Mouse (Mus musculus) embryo, embryonic 11 days (tissue): ENCODE results near the gene Olfr1257.
"Not testable (repeated sequence)": the region's sequence is repeated elsewhere in the genome, so short reads cannot be mapped to it uniquely, and the experiment has no call there.

Experiments used
- DNase-seq: peaks from one replicate; pipeline ENCODE4 v3.0.0-alpha.2; 2015

The Olfr1257 gene

GRCm38 (mm10) chr2:89878137-89878536 lies at the start of gene Olfr1257:
Gene Olfr1257 (plus strand): TSS chr2:89878437.
- no peak for DNase-seq

- DNase-seq: no peak
Measured at GRCm38 (mm10) chr2:89841455-89841854, 36.8 kb upstream of the Olfr1257 start, which contains the start of gene Olfr1256. Gene Olfr1256 (minus strand): TSS chr2:89841555.

- DNase-seq: no peak
Measured at GRCm38 (mm10) chr2:89848105-89848504, 30.1 kb upstream of the Olfr1257 start, which contains the start of gene Olfr48. Gene Olfr48 (minus strand): TSS chr2:89848205.

- no peak for DNase-seq
Measured at GRCm38 (mm10) chr2:89849230-89849629, 29.0 kb upstream of the Olfr1257 start.

- not testable (repeated sequence) for DNase-seq
Measured at GRCm38 (mm10) chr2:89912616-89913015, 34.4 kb downstream of the Olfr1257 start.

- no peak for DNase-seq
Measured at GRCm38 (mm10) chr2:89927009-89927408, 48.8 kb downstream of the Olfr1257 start, which contains the start of gene Olfr1258. Gene Olfr1258 (plus strand): TSS chr2:89927309.
